Mouse (Mus musculus) MEL-GATA-1-ER (cell line): Measurements from ENCODE around the gene Gm21518.
"Not testable (repeated sequence)": the region's sequence is repeated elsewhere in the genome, so short reads cannot be mapped to it uniquely, and the experiment has no call there.

ENCODE experiments used
- DNase-seq: peaks from one replicate; pipeline ENCODE4 v3.0.0-alpha.2; 2012; ENCODE audit warnings: low read depth; ENCODE audit errors: extremely low read depth

Gene Gm21518

DNA sequence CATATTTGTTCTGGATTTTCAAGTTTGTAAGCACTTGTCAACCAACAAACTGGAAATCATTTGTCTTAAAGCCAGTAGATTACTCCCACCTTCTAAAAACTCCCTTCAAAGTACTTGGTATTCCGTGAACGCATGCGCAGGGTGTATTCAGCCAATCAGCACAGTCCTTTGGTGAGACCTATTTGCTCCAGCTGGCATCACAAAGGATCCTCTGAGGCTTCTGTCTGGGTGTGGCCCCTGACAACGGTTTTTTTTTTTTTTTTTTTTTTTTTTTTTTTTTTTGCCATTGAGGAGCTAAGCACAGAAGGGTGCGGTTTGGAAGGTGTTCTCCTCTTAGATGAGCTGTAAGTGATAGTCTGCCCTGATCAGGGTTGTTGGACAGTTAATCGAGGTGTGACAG lies at the start of gene Gm21518:
Gene Gm21518, plus strand, starts transcription at position 301 of the 400 bp plus-strand sequence.
- not testable (repeated sequence) for DNase-seq
